Mouse (Mus musculus): ENCODE data around the gene Npy1r. TPM values are rescaled to one million over a fixed set of nuclear protein-coding genes. Genes with fewer than 3 reads are reported as not detected.

Npy1r gene
- total and polyA plus RNA-seq, 2 experiments from 2014 or later, result 5.6 to 9.1 TPM

GRCm38 (mm10) chr8:66731957-66732356, 35.0 kb downstream of the Npy1r start:
- no peaks in the 10 kb centered on the region for H3K9me3 ChIP-seq (ENCODE audit: low read length)
- no peaks in the 10 kb centered on the region for H3K36me3 ChIP-seq (ENCODE audit: insufficient read depth, low read length)
- ATAC-seq (ENCODE audit: low FRiP score) (no peak), DNase-seq (ENCODE audit: low spot score) (no peak)
- H3K27ac ChIP-seq (ENCODE audit: low read depth, low read length), result no peak overlapping the region
- no peak overlapping the region for H3K4me2 ChIP-seq (ENCODE audit: low read depth, low read length, poor library complexity, severe bottlenecking)
- 58% methylated on average over 5 of the region's 5 CpGs for WGBS
- no peak overlapping the region for H3K4me3 ChIP-seq (ENCODE audit: low read depth, low read length)
- H3K27me3 ChIP-seq (ENCODE audit: insufficient read depth, low read length), result no peaks in the 10 kb centered on the region
- H3K4me1 ChIP-seq (ENCODE audit: insufficient read depth, low read length), result no peaks in the 10 kb centered on the region
- H3K9ac ChIP-seq (replicated peaks; ENCODE audit: low read length, poor library complexity, severe bottlenecking), result no peak overlapping the region
- no peak for TF ChIP-seq CTCF (IDR thresholded peaks at IDR 0.05)

- 60% methylated on average over 1 of the region's 1 CpGs for WGBS
- Histone ChIP-seq H3K4me2 (ENCODE audit: low read depth, low read length, poor library complexity, severe bottlenecking) (no peak overlapping the region), H3K9me3 (ENCODE audit: low read length) (no peaks in the 10 kb centered on the region), H3K36me3 (ENCODE audit: insufficient read depth, low read length) (no peaks in the 10 kb centered on the region), H3K4me3 (ENCODE audit: low read depth, low read length) (no peak overlapping the region), H3K4me1 (ENCODE audit: insufficient read depth, low read length) (no peaks in the 10 kb centered on the region), H3K27me3 (ENCODE audit: insufficient read depth, low read length) (no peaks in the 10 kb centered on the region), H3K9ac (replicated peaks; ENCODE audit: low read length, poor library complexity, severe bottlenecking) (no peak overlapping the region), H3K27ac (ENCODE audit: low read depth, low read length) (no peak overlapping the region)
- ATAC-seq (ENCODE audit: low FRiP score) (no peak), DNase-seq (ENCODE audit: low spot score) (no peak)
- no peak for TF ChIP-seq CTCF (IDR thresholded peaks at IDR 0.05)
Measured at GRCm38 (mm10) chr8:66742359-66742758, 45.4 kb downstream of the Npy1r start.

- Histone ChIP-seq H3K4me2 (ENCODE audit: low read depth, low read length, poor library complexity, severe bottlenecking) (no peak overlapping the region), H3K9ac (replicated peaks; ENCODE audit: low read length, poor library complexity, severe bottlenecking) (no peak overlapping the region), H3K27ac (ENCODE audit: low read depth, low read length) (no peak overlapping the region), H3K4me1 (ENCODE audit: insufficient read depth, low read length) (no peaks in the 10 kb centered on the region), H3K27me3 (ENCODE audit: insufficient read depth, low read length) (no peaks in the 10 kb centered on the region), H3K36me3 (ENCODE audit: insufficient read depth, low read length) (no peaks in the 10 kb centered on the region), H3K4me3 (ENCODE audit: low read depth, low read length) (no peak overlapping the region), H3K9me3 (ENCODE audit: low read length) (no peaks in the 10 kb centered on the region)
- ATAC-seq (ENCODE audit: low FRiP score), result no peak
- no peak for DNase-seq (ENCODE audit: low spot score)
- WGBS, result 87% methylated on average over 3 of the region's 3 CpGs
- no peak for TF ChIP-seq CTCF (IDR thresholded peaks at IDR 0.05)
Measured at GRCm38 (mm10) chr8:66745612-66746011, 48.6 kb downstream of the Npy1r start.

GRCm38 (mm10) chr8:66751621-66752020, 54.6 kb downstream of the Npy1r start:
- Histone ChIP-seq H3K4me3 (ENCODE audit: low read depth, low read length) (no peak overlapping the region), H3K27me3 (ENCODE audit: insufficient read depth, low read length) (no peaks in the 10 kb centered on the region), H3K4me1 (ENCODE audit: insufficient read depth, low read length) (no peaks in the 10 kb centered on the region), H3K27ac (ENCODE audit: low read depth, low read length) (no peak overlapping the region), H3K9me3 (ENCODE audit: low read length) (no peaks in the 10 kb centered on the region), H3K4me2 (ENCODE audit: low read depth, low read length, poor library complexity, severe bottlenecking) (no peak overlapping the region), H3K36me3 (ENCODE audit: insufficient read depth, low read length) (no peaks in the 10 kb centered on the region), H3K9ac (replicated peaks; ENCODE audit: low read length, poor library complexity, severe bottlenecking) (no peak overlapping the region)
- TF ChIP-seq CTCF (IDR thresholded peaks at IDR 0.05), result no peak
- DNase-seq (ENCODE audit: low spot score) (no peak), ATAC-seq (ENCODE audit: low FRiP score) (no peak)
- WGBS, result 77% methylated on average over 2 of the region's 2 CpGs

- 96% methylated on average over 2 of the region's 2 CpGs for WGBS
- H3K36me3 ChIP-seq (ENCODE audit: insufficient read depth, low read length), result no peaks in the 10 kb centered on the region
Measured at GRCm38 (mm10) chr8:66756161-66756560, 59.2 kb downstream of the Npy1r start.

More at GRCm38 (mm10) chr8:66756161-66756560, 59.2 kb downstream of the Npy1r start:
- no peaks in the 10 kb centered on the region for H3K27me3 ChIP-seq (ENCODE audit: insufficient read depth, low read length)
- no peak overlapping the region for H3K9ac ChIP-seq (replicated peaks; ENCODE audit: low read length, poor library complexity, severe bottlenecking)
- DNase-seq (ENCODE audit: low spot score) (no peak), ATAC-seq (ENCODE audit: low FRiP score) (no peak)
- H3K27ac ChIP-seq (ENCODE audit: low read depth, low read length), result no peak overlapping the region
- no peaks in the 10 kb centered on the region for H3K9me3 ChIP-seq (ENCODE audit: low read length)
- no peaks in the 10 kb centered on the region for H3K4me1 ChIP-seq (ENCODE audit: insufficient read depth, low read length)
- H3K4me3 ChIP-seq (ENCODE audit: low read depth, low read length), result no peak overlapping the region
- TF ChIP-seq CTCF (IDR thresholded peaks at IDR 0.05), result no peak
- H3K4me2 ChIP-seq (ENCODE audit: low read depth, low read length, poor library complexity, severe bottlenecking), result no peak overlapping the region

Other genes starting within 250 kb of the Npy1r start
- 13.3 and 14.8 TPM in 2 replicates for gene Tma16, start 210.7 kb upstream of the Npy1r start, total RNA-seq (2014; rRNA removed)
- gene Tma16, start 210.7 kb upstream of the Npy1r start, polyA plus RNA-seq (2015; fragmentation: Nextera tagmentation; extraction: Ambion mirVana), result 10.9 and 12.5 TPM in 2 replicates
- under 0.01 and 0.28 TPM in 2 replicates for gene Tktl2, start 185.4 kb upstream of the Npy1r start, total RNA-seq (2014; rRNA removed)
- 0.05 and 0.10 TPM in 2 replicates for gene Tktl2, start 185.4 kb upstream of the Npy1r start, polyA plus RNA-seq (2015; fragmentation: Nextera tagmentation; extraction: Ambion mirVana)
- gene Npy5r, start 9.1 kb upstream of the Npy1r start, total RNA-seq (2014; rRNA removed), result 3.0 TPM in 2 replicates
- 1.4 and 1.5 TPM in 2 replicates for gene Npy5r, start 9.1 kb upstream of the Npy1r start, polyA plus RNA-seq (2015; fragmentation: Nextera tagmentation; extraction: Ambion mirVana)
- gene Naf1, start 163.0 kb downstream of the Npy1r start, total RNA-seq (2014; rRNA removed), result 8.8 and 10.2 TPM in 2 replicates
- gene Naf1, start 163.0 kb downstream of the Npy1r start, polyA plus RNA-seq (2015; fragmentation: Nextera tagmentation; extraction: Ambion mirVana), result 2.0 and 2.3 TPM in 2 replicates

Data from midbrain, postnatal 0 days (tissue).